Mouse (Mus musculus): ENCODE measurements around the gene Zfp72.
A peak's percentile ranks its signal among the peaks of the same experiment; 100 is the strongest.

Gene Zfp72

DNA sequence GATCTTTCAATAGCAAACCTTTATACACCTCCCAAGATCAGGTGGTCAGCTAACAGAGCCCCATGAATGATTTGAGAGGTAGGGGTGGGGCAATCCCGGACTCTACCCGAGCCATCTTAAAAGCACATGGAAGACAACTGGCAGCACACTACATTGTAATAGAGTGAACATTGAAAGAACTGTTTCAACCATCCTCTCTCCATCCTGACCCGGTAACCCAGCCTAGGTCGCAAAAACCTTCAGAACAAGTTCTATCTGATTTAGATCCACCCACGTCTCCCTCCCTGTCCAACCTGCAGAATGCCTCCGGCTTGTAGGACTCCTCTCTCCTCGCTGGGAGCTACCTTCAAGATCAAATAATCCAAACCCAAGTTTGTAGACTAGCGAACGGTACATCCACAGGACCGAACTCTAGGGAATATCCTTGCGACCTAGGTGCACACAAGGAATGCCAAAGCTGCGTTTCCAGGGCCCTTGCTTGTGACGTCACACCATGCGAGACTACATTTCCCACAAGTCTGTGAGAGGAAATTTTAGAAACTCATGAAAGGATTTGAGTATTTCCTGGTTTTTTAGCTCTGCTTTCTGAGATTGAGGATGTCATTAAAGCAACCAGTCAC lies at the start of gene Zfp72:
TSS of gene Zfp72 (minus strand) at position 466 of the 620 bp plus-strand sequence.
- peak; percentile 68 to 75 for DNase-seq (ENCODE audit: low spot score in 2 of 2)

DNA sequence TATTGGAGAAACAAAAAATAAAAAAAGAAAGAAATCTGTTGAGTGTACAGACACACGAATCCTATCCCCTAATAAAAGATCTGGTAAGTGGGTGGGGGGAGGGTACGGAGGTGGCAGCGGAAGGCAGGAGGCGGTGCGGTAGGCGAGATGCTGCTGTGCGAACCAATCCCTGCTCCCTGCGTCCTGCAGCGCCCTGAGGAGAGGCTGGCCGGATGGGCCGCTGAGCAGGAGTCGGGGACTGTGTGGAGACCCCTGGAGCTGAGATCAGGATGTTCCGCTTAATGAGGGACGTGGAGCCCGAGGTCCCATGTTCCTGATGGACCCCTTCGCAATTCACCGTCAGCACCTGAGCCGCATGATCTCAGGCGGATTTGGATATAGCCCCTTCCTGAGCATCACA lies 49.3 kb upstream of the Zfp72 start:
- no peak for DNase-seq (ENCODE audit: low spot score in 2 of 2)

DNA sequence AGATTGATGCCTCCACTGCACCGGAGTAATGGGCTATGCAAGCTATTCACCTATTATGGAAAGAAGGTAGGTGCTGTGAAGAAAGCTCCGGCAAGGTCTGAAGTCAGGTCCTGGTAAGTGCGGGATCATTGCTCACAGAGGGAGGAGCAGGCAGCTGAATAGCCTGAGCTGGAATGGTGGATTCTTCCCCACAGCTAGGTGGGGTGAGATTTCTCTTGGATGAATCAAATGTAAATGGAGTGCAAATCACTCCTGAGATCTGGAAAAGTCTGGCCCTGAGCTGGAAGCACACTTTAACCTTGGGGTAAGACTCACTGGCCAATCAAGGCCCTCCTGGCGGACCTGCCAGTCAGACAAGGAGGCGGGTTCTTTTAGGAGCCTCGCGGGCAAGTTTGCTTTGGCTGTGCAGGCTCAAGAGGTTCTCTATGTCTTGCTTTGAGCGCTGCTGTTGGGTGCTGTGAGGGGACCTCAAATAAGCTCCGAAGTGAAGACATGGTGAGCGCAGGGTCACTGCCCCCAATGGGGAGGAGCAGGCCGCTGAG lies 8.7 kb upstream of the Zfp72 start, which contains the start of gene Ftl1-ps1:
TSS of gene Ftl1-ps1 (plus strand) at position 397 of the 542 bp plus-strand sequence.
- DNase-seq (ENCODE audit: low spot score in 2 of 2): no peak

DNA sequence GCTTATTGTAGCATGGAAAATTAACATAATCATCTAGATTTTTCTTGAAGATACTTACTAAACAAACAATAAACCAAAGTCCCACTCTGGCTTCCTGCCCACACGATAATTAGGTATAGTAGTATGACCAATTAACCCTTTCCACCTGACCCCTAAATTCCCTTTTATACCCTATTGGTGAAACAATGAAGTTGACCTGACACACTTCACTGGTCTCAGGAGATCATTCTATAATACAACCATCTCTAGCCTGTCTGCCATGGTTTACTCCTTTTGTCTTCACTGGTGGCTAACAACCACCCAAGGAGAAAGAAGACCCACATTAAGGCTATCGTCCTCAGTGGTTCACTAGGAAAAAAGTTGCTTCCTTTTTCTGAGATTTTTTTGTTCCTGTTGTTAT lies 520 bp upstream of the Zfp72 start:
- DNase-seq (ENCODE audit: low spot score in 2 of 2): no peak

DNA sequence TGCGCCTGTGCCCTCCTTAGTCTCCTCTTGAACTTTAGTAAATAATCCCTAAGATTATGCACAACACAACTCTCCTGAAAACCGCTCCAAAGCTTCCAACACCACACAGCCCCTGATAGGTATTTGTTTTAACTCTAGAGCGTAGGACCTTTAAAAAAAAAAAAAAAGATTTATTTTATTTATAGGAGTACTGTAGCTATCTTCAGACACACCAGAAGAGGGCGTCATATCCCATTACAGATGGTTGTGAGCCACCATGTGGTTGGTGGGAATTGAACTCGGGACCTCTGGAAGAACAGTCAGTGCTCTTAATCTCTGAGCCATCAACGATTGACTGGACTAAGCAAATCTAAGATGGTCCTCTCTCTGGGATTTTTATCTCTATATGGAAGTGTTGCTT lies 906 bp downstream of the Zfp72 start:
- no peak for DNase-seq (ENCODE audit: low spot score in 2 of 2)

DNA sequence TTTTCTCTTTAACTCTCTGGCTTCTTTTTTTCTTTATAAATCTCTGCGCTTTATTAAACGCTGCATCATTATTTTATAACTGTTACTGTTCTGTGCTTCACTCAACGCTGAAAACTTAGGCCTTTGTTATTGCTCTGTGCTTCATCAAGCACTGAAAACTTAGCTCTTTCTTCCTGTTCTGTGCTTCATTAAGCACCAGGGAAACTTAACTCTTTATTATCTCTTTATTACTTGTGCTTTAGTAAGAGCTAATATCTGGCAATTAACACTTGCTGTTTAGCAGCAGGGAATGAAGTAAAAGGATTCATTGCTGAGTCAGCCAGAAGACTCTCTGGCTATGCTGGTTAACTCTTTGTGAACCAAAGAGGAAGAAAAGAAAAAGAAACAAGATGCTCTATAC lies 8.3 kb downstream of the Zfp72 start:
- DNase-seq (ENCODE audit: low spot score in 2 of 2): no peak

DNA sequence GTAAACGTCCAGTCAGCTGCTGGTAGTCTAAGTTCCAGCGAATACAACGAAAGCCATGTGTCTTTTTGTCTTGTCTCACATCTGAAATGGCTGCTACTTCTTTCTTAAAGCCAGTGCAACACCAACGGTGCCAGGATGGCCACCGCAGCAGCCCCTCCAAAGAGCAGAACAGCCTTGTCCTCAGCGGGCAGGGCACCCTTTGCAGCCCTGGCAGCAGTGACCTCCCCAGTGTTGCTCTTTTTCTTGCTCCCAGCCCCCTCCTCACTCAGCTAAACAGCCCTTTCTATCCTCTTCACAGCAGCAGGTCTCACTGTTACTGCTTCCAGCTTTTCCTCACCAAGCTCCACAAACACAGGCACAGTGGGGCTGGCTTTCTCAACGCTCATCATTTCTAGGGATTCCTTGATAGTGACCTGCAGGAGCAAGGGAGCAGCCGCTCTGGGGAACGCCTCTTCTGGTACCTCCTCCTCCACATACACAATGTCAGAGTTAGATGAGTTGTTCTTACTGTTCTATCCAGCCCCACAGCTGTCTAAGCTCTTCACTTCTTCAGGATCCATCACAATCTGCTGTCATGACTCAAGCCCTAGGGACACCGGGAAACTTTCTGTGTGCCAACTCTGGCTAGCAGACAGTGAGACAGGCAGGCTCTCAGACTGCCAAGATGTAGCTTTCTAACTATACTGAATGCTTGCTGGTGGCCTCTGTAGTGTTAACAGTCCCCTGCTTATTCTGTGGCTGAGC lies 8.9 kb downstream of the Zfp72 start:
- no peak for DNase-seq (ENCODE audit: low spot score in 2 of 2)

- DNase-seq (ENCODE audit: low spot score in 2 of 2): peak; percentile 61 to 78
These were observed 26.8 kb downstream of the Zfp72 start, which contains the start of gene Lrrc14b for GRCm38 (mm10) chr13:74363859-74364235. TSS of gene Lrrc14b (minus strand) at chr13:74364005.

GRCm38 (mm10) chr13:74363176-74363858 lies 27.3 kb downstream of the Zfp72 start:
- DNase-seq (ENCODE audit: low spot score in 2 of 2): peak in 1 of 2 experiments; percentile 37

GRCm38 (mm10) chr13:74362218-74362617 lies 28.4 kb downstream of the Zfp72 start:
- DNase-seq (ENCODE audit: low spot score in 2 of 2): no peak

GRCm38 (mm10) chr13:74356491-74356890 lies 34.1 kb downstream of the Zfp72 start:
- DNase-seq (ENCODE audit: low spot score in 2 of 2): no peak

DNA sequence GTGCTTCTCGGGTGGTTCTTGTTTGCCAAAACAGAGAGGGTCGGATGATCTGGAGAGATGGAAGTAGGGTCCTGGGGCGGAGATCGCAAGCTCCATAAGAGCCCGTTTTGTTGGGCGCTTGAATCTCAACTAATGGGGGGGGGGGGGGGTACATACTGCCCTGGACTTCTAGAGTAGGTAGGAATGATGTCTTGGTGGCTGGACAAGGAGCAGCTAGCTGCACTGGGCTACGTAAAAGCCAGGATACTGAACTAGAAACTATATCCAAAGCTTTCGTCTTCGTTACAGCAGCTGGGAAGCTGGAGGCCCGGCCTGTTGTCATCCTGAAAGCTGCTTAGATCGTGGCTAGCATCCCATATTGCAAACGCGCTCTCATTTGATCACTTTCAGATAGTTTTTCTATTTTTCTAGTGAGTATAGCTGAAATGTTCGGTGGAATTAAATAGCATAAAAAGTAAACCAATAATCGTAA lies 40.2 kb downstream of the Zfp72 start:
- no peak for DNase-seq (ENCODE audit: low spot score in 2 of 2)

DNA sequence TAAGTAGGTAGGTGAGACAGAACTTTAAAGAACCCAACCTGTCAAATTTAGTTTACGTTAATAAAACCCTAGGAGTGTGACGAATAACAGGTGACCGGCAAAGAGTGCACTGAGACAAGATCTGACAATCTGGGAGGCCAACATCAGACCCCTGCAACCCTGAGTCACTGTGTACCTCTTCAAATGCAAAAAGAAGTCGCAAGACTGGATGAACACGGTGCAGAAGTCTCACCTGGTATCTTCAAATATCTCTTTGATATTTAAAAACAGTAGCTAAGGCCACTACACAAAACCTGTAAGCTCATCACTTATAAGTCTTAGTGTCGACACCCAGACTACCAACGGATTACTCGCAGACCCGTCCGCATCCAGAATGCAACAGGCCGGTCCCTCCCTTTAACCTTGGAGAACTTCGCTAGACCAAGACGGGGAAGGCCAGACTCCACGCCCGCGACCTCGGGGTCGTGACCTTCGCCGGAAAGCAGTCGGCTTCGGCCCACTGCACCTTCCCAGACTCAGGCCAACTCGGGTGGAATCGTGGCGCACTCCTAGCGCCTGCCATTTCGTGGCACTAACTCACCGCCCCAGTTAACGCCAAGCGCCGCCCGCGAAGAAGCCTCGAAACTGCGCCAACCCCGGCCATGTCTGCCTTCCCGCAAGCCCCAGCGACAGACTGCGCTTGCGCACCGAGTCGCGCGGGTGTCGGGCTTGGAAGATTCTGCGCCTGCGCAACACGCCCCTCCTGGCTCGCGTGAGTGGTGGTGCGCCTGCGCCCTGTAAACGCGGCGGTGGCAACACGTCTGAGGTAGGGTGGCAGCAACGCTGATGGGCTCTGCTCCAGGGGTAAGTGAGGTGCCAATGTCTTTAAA lies 40.8 kb downstream of the Zfp72 start, which contains the start of the genes Sdha and Ccdc127:
TSS of gene Sdha (minus strand) at position 715 of the 869 bp plus-strand sequence.
TSS of gene Ccdc127 (plus strand) at position 744 of the 869 bp plus-strand sequence.
- peak; percentile 96 for DNase-seq (ENCODE audit: low spot score in 2 of 2)

- DNase-seq (ENCODE audit: low spot score in 2 of 2): no peak
These were observed 49.6 kb downstream of the Zfp72 start for GRCm38 (mm10) chr13:74341036-74341435.

- no peak for DNase-seq (ENCODE audit: low spot score in 2 of 2)
These were observed 61.3 kb downstream of the Zfp72 start for GRCm38 (mm10) chr13:74329321-74329720.

All from heart, adult 9 months (tissue).